Mouse (Mus musculus) forebrain, embryonic 11.5 days (tissue): Measurements from ENCODE around the gene Ikzf1. TPM values are rescaled to one million over a fixed set of nuclear protein-coding genes. Genes with fewer than 3 reads are reported as not detected.

ENCODE experiments used
- ATAC-seq: fragments of 200-750 bp; cut with Nextera tagmentation; replicated peaks from 2 replicates; pipeline ENCODE4 v1.8.0; 2017; ENCODE audit warnings: moderate TSS enrichment; ENCODE audit not compliant: low FRiP score
- DNase-seq: peaks from one replicate; pipeline ENCODE4 v3.0.0-alpha.2; 2017; ENCODE audit warnings: low spot score
- H3K27ac ChIP-seq: fragments of 300-500 bp; sonication (generic); 2 replicates; pipeline ENCODE4 v1.5.1; 2014; ENCODE audit warnings: low read depth, low read length
- H3K27me3 ChIP-seq: fragments of 300-500 bp; sonication (generic); 2 replicates; pipeline ENCODE4 v1.6.1; 2014; ENCODE audit warnings: mild to moderate bottlenecking, low read length, mixed read lengths; ENCODE audit not compliant: control insufficient read depth, insufficient read depth
- H3K36me3 ChIP-seq: fragments of 300-500 bp; sonication (generic); 2 replicates; pipeline ENCODE4 v1.6.1; 2014; ENCODE audit warnings: mild to moderate bottlenecking, low read length, moderate library complexity, mixed read lengths; ENCODE audit not compliant: control insufficient read depth, insufficient read depth
- H3K4me1 ChIP-seq: fragments of 300-500 bp; sonication (generic); replicated peaks from 2 replicates; pipeline ENCODE4 v1.6.1; 2014; ENCODE audit warnings: low read length, mixed read lengths; ENCODE audit not compliant: control insufficient read depth, insufficient read depth
- H3K4me2 ChIP-seq: fragments of 300-500 bp; sonication (generic); 2 replicates; pipeline ENCODE4 v1.6.1; 2014; ENCODE audit warnings: low read depth, mild to moderate bottlenecking, low read length, moderate library complexity, mixed read lengths; ENCODE audit not compliant: severe bottlenecking
- H3K4me3 ChIP-seq: fragments of 300-500 bp; sonication (generic); 2 replicates; pipeline ENCODE4 v1.5.1; 2014; ENCODE audit warnings: low read depth, low read length
- H3K9ac ChIP-seq: fragments of 300-500 bp; sonication (generic); 2 replicates; pipeline ENCODE4 v1.6.1; 2014; ENCODE audit warnings: low read length
- H3K9me3 ChIP-seq: fragments of 300-500 bp; sonication (generic); 2 replicates; pipeline ENCODE4 v1.6.1; 2016; ENCODE audit warnings: low read length, mixed read lengths; ENCODE audit not compliant: control insufficient read depth
- WGBS: fragments of 180-500 bp; shearing (Covaris S2); extraction: QIAGEN DNeasy Blood & Tissue Kit; methylation state at CpG from one replicate; pipeline ENCODE4 v1.1.7; 2014; 5-methylcytosine and 5-hydroxymethylcytosine counted together
- polyA plus RNA-seq: library from polyadenylated mRNA; unstranded; fragments of >200 nt; fragmentation: Nextera tagmentation; extraction: Ambion mirVana; gene quantifications from 2 replicates; pipeline ENCODE4 v1.2.1, GENCODE M21; 2014

The Ikzf1 gene
- polyA plus RNA-seq, 1 experiment from 2014 or later: 3.4 TPM

DNA sequence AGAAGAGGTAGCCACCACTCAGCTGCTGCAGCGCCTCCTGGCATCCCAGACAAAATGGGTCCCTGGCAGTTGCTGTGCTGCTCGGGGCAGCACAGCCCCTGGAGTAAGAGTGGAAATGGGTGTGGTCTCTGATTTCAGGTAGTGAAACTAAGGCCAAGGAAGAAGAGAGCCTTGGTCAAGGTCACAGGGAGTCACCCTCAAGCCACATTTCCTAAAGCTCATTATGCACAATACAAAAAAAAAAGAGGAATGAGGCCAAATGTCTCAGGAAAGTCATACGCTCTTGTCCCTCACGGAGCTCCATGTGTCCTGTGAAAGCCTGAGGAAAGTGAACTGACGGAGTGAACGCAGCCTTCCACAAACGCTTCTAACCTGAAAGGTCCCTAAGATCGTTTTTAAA is 96.9 kb downstream of the Ikzf1 start:
- no peak for DNase-seq
- Histone ChIP-seq H3K36me3 (no peaks in the 10 kb centered on the region), H3K4me1 (no peaks in the 10 kb centered on the region), H3K4me3 (no peak overlapping the region), H3K4me2 (no peak overlapping the region), H3K9me3 (no peaks in the 10 kb centered on the region), H3K27me3 (no peaks in the 10 kb centered on the region), H3K27ac (no peak overlapping the region), H3K9ac (no peak overlapping the region)
- 85% methylated on average over 8 of the region's 8 CpGs for WGBS
- ATAC-seq: no peak

DNA sequence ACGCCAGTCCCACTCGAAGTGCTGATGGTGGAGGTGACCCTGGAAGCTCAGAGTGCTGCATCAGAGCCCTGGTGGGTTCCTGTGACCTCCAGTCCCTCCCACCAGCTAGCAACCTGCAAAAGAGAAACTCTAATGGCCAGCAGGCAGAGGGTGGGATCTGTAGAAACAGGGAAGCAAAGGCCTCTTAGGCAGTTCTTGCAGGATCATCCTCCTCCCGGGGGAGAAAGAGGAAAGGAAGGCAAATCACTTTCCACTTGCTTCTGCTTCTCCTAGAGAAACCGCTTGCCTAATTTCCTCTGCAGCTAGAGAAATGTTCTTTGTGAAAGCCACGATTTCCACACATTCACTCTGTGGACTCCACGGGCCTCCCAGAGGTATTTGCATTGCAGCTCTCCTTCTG is 100.7 kb downstream of the Ikzf1 start:
- ATAC-seq (no peak), DNase-seq (no peak)

DNA sequence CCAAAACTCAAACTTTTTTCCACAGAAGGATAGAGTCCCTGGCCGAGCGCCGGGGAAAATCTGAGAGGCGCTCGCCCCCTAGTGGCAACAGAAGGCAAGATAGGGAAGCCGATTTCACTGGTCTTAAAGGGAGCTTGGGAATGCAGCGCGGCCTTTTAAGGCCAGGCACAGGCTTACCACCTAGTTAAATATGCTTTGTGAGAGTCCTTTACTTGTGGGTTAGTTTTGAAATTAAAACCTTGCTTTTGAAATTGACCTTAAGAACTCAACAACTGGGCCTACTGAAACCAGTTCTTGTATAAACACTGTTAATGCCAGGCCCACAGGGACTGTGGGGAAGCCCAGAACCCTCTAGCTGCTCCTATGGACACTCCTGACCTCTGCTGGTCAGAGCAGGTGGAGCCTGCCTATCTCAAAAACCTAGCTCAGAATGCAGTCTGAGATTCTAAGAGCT is 103.7 kb downstream of the Ikzf1 start:
- no peaks in the 10 kb centered on the region for H3K36me3 ChIP-seq
- H3K27me3 ChIP-seq: no peaks in the 10 kb centered on the region
- no peaks in the 10 kb centered on the region for H3K4me1 ChIP-seq
- WGBS: under 1% methylated on average over 8 of the region's 8 CpGs
- no peaks in the 10 kb centered on the region for H3K9me3 ChIP-seq
- no peak overlapping the region for H3K4me3 ChIP-seq
- DNase-seq (peak; percentile 90), ATAC-seq (peak; percentile 95)
- H3K9ac ChIP-seq: no peak overlapping the region
- no peak overlapping the region for H3K27ac ChIP-seq
- H3K4me2 ChIP-seq: 0 out of 2 replicates have a peak overlapping the region, but pooled peaks have one; percentile 12

More for the DNA sequence above, 100.7 kb downstream of the Ikzf1 start:
- WGBS: 72% methylated on average over 6 of the region's 6 CpGs
- H3K4me3 ChIP-seq: no peak overlapping the region
- no peak overlapping the region for H3K4me2 ChIP-seq
- no peak overlapping the region for H3K27ac ChIP-seq
- H3K36me3 ChIP-seq: no peaks in the 10 kb centered on the region
- H3K4me1 ChIP-seq: no peaks in the 10 kb centered on the region
- H3K27me3 ChIP-seq: no peaks in the 10 kb centered on the region
- H3K9me3 ChIP-seq: no peaks in the 10 kb centered on the region
- no peak overlapping the region for H3K9ac ChIP-seq

DNA sequence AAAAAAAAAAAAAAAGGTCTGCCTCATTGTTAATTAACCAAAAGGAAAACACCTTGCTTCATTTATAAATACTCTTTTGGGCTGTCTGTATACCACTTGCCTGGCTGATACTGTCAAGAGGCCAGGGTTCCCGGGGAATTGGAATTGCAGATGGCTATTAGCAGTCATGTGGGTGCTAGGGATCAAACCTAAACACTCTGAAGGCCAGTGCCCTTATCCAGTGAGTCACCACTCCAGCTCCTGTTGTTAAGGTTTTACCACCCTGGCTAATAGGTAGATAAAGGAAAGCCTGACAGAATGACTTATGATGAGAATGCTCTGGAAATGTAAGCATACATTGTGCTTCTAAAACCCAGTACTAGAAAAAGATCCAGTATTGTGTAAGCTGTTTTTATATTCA is 109.8 kb downstream of the Ikzf1 start:
- no peak overlapping the region for H3K27ac ChIP-seq
- DNase-seq (no peak), ATAC-seq (no peak)
- 98% methylated on average over 1 of the region's 1 CpGs for WGBS
- H3K9ac ChIP-seq: no peak overlapping the region
- no peak overlapping the region for H3K4me2 ChIP-seq
- no peaks in the 10 kb centered on the region for H3K27me3 ChIP-seq
- H3K4me3 ChIP-seq: no peak overlapping the region
- no peaks in the 10 kb centered on the region for H3K4me1 ChIP-seq
- H3K9me3 ChIP-seq: no peaks in the 10 kb centered on the region
- H3K36me3 ChIP-seq: no peaks in the 10 kb centered on the region

DNA sequence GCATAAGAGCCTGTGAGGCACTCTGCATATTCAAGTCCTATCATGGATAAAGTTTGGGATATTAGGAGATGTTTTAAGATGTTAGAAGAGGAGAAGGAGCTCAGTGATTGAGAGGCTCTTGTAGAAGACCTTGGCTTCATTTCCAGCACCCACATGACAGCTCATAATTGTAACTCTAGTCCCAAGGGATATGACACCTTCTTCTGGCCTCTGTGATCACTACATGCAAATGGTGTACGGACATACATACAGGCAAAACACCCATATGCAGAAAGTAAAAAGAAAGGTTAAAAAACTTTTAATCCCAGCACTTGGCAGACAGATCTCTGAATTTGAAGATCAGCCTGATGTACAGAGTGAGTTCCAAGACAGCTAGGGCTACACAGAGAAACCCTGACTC is 113.9 kb downstream of the Ikzf1 start:
- no peaks in the 10 kb centered on the region for H3K9me3 ChIP-seq
- no peak overlapping the region for H3K4me3 ChIP-seq
- no peaks in the 10 kb centered on the region for H3K4me1 ChIP-seq
- no peaks in the 10 kb centered on the region for H3K27me3 ChIP-seq
- ATAC-seq (no peak), DNase-seq (peak; percentile 11)
- H3K4me2 ChIP-seq: no peak overlapping the region
- WGBS: 100% methylated on average over 1 of the region's 1 CpGs
- peaks cover 8% of the 10 kb centered on the region for H3K36me3 ChIP-seq
- no peak overlapping the region for H3K9ac ChIP-seq
- H3K27ac ChIP-seq: no peak overlapping the region

DNA sequence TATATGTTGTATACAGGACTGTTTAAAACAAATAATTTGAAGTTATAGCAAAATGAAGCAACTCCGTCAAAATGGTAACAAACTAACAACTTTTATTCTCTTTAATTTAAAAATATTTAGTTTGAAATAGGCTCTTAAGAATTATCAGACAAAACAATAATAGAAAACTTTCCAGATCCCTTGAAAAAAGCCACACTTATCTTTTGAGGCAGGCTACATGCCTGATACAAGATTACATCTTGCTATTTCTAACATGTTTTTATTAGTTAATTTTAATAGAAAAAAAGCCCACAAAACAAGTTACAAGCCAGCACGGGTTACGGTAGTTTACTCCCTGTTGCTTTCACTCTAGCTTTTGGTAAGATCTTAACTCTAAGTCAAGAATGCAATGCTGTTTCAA is 115.5 kb downstream of the Ikzf1 start:
- no peaks in the 10 kb centered on the region for H3K4me1 ChIP-seq
- H3K36me3 ChIP-seq: peaks cover 8% of the 10 kb centered on the region
- no peak overlapping the region for H3K9ac ChIP-seq
- no peaks in the 10 kb centered on the region for H3K9me3 ChIP-seq
- H3K27me3 ChIP-seq: no peaks in the 10 kb centered on the region
- no peak overlapping the region for H3K4me3 ChIP-seq
- DNase-seq (no peak), ATAC-seq (no peak)
- no peak overlapping the region for H3K27ac ChIP-seq
- H3K4me2 ChIP-seq: no peak overlapping the region
- WGBS: 98% methylated on average over 3 of the region's 3 CpGs

DNA sequence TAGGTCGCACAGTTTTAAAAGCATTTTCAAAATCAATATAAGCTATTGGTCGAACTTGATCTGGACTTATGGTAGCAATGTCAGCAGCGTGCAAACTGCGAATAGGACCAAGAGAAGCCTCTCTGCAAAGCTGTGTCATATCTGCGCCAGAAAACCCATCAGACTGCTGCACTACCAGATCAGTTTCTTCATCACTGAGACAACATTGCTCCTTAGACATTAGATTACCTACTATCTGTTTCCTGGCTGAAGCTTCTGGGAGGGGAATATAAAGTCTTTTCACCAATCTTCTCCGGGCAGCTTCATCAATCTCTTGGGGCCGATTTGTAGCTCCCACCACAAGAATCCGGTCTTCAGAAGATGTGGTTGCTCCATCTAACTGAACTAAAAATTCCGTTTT is 116.3 kb downstream of the Ikzf1 start:
- H3K4me1 ChIP-seq: no peaks in the 10 kb centered on the region
- ATAC-seq (no peak), DNase-seq (no peak)
- no peak overlapping the region for H3K27ac ChIP-seq
- no peak overlapping the region for H3K9ac ChIP-seq
- H3K9me3 ChIP-seq: no peaks in the 10 kb centered on the region
- H3K4me2 ChIP-seq: no peak overlapping the region
- 95% methylated on average over 9 of the region's 9 CpGs for WGBS
- no peaks in the 10 kb centered on the region for H3K27me3 ChIP-seq
- peaks cover 8% of the 10 kb centered on the region for H3K36me3 ChIP-seq
- no peak overlapping the region for H3K4me3 ChIP-seq

DNA sequence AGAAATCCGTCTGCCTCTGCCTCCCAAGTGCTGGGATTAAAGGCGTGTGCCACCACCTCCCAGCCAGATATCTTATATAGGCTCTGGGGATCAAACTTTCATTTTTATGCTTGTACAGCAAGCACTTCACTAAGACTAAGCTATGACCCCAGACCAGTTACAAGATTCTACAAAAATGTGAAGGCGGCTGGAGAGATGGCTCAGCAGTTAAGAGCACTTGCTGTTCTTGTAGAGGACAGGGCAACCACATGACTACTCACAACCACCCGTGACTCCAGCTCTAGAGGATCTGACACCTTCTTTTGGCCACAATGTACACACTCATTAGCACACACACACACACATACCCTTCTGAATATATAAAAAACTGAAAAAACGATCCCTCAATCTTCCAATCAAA is 119.6 kb downstream of the Ikzf1 start:
- 89% methylated on average over 5 of the region's 5 CpGs for WGBS
- no peak overlapping the region for H3K4me2 ChIP-seq
- DNase-seq: no peak
- no peaks in the 10 kb centered on the region for H3K9me3 ChIP-seq
- ATAC-seq: no peak
- H3K27me3 ChIP-seq: no peaks in the 10 kb centered on the region
- no peak overlapping the region for H3K9ac ChIP-seq
- H3K4me3 ChIP-seq: no peak overlapping the region
- H3K4me1 ChIP-seq: 0 out of 2 replicates have a peak, but pooled peaks cover 2% of the 10 kb centered on the region
- no peak overlapping the region for H3K27ac ChIP-seq
- peaks cover 8% of the 10 kb centered on the region for H3K36me3 ChIP-seq

DNA sequence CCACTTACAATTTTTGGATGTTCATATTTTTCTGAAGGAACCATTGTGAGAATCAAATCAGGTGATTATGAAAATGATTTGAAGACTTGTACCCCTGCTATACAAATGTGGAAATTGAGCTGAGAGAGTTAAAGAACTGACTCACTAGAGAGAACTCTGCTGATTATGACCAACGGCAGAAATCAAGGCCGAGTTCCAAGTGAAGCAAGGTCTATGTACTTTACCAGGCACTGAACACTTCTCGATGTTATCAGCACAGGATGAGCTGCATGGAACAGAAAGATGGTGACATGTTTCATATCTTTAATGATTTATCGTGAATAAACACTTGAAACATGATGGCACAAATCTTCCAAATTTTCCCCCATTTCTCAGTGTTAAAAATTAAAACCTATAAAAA is 121.1 kb downstream of the Ikzf1 start:
- Histone ChIP-seq H3K4me2 (no peak overlapping the region), H3K27ac (no peak overlapping the region), H3K36me3 (peaks cover 8% of the 10 kb centered on the region), H3K9ac (no peak overlapping the region), H3K4me3 (no peak overlapping the region), H3K4me1 (peaks cover 6% of the 10 kb centered on the region), H3K9me3 (no peaks in the 10 kb centered on the region), H3K27me3 (no peaks in the 10 kb centered on the region)
- 89% methylated on average over 4 of the region's 4 CpGs for WGBS
- ATAC-seq (no peak), DNase-seq (no peak)
